18 mouse cellular contexts compared by ENCODE assay signal in the genomic region with DNA sequence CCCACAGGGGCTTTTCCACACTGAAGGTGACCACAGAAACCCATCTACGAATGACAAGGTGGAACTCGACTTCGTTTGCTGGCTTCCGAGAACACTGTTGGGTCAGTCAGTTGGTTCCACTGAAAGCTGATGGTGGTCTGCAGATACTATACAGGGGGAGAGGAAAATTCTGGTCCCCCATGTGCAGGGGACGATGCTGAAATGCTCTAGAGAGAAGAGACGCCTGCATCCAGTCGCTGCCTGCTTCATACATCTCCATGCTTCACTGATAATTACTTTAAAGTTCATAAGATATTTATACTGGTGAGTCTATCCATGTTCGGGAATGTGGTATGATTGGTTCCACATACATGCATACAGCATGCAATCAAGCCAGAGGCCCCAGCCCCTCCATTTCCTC.
"Had no signal": no experiment of that assay in that cellular context is flagged by ENCODE, and none has a peak within 500 bp of the region (broad histone marks: within the 10 kb centered on the region; RNA-seq: fewer than 3 reads in every experiment).

No protein-coding gene starts in this region.

- DNase-seq: lung, adult 2 months; lung, postnatal 14 days; lung, postnatal 36 days; right cerebral cortex, adult 18-20 months; right cerebral cortex, postnatal 25 days; right cerebral cortex, postnatal 4 days; spleen, adult 18-20 months; thymus, adult 18-20 months; thymus, postnatal 14 days; thymus, postnatal 36 days had no signal

- H3K9ac ChIP-seq: liver, embryonic 14.5 days; lung, embryonic 15.5 days; midbrain, embryonic 12.5 days; midbrain, embryonic 15.5 days had no signal

- H3K27ac ChIP-seq: liver, embryonic 12.5 days; liver, embryonic 14.5 days; lung, embryonic 15.5 days; macrophage; midbrain, embryonic 12.5 days; midbrain, embryonic 15.5 days had no signal

- H3K4me3 ChIP-seq: liver, embryonic 12.5 days; lung, embryonic 15.5 days; megakaryocyte, embryonic 14.5 days; midbrain, embryonic 12.5 days; midbrain, embryonic 15.5 days had no signal

- H3K36me3 ChIP-seq: liver, embryonic 12.5 days; lung, embryonic 15.5 days; midbrain, embryonic 12.5 days; midbrain, embryonic 15.5 days had no signal

- H3K27me3 ChIP-seq: liver, embryonic 12.5 days; lung, embryonic 15.5 days; midbrain, embryonic 12.5 days had no signal

- H3K9me3 ChIP-seq: lung, embryonic 15.5 days; midbrain, embryonic 12.5 days; midbrain, embryonic 15.5 days had no signal

- H3K4me2 ChIP-seq: liver, embryonic 12.5 days; lung, embryonic 15.5 days; midbrain, embryonic 12.5 days; midbrain, embryonic 15.5 days had no signal

- ATAC-seq: liver, embryonic 12.5 days; lung, postnatal 0 days; midbrain, embryonic 15.5 days had no signal
